Mouse (Mus musculus): ENCODE measurements around the gene Eno1. TPM values are rescaled to one million over a fixed set of nuclear protein-coding genes. Genes with fewer than 3 reads are reported as not detected.

Gene Eno1
- polyA plus RNA-seq, 1 experiment from 2014 or later, result 1,859 TPM

DNA sequence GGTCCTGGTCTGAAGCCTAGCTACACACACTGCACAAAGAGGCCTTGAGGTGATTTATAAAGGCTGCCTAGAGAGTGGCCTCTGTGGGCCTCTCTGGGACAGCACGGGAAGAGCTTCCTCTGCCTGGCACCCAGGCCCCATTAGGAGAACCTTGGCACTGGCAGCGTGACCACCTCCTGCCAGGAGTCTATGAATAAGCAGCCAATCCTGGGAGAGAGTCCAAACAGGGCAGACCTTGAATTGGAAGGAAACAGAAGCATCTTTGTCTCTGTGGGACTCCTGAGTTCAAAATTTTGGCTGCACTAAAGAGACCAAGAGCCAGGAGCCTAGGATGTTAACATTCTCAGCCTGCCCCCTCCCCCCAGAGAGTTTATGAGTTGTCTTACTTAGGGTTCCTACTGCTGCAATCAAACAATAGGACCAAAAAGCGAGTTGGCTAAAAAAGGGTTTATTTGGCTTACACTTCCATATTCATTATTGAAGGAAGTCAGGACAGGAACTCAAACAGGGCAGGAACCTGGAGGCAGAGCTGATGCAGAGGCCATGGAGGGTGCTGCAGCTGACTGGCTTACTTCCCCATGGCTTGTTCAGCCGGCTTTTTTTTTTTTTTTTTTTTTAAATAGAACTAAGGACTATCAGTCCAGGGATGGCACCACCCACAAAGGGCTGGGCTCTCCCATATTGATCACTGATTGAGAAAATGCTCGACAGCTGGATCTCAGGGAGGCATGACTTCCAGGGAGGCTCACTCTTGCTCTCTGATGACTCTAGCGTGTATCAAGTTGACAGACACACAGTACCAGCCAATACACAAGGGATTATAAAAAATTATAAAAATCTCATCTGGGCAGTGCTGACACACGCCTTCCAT lies 9.5 kb upstream of the Eno1 start:
- no peak overlapping the region for H3K9ac ChIP-seq (ENCODE audit: low read length)
- H3K9me3 ChIP-seq (ENCODE audit: control insufficient read depth, low read length), result no peaks in the 10 kb centered on the region
- ATAC-seq (ENCODE audit: insufficient number of reproducible peaks, insufficient read depth, low FRiP score, low read depth), result no peak
- no peak overlapping the region for H3K4me3 ChIP-seq (ENCODE audit: control insufficient read depth in 1 of 2, insufficient read depth in 1 of 2, low read depth in 1 of 2, low read length in 2 of 2)
- 74% methylated on average over 7 of the region's 7 CpGs for WGBS
- peaks cover 26 to 31% of the 10 kb centered on the region in 2 experiments for H3K4me1 ChIP-seq (ENCODE audit: control insufficient read depth in 2 of 2, insufficient read depth in 2 of 2, low read length in 2 of 2)
- no peaks in the 10 kb centered on the region for H3K27me3 ChIP-seq (ENCODE audit: control insufficient read depth, insufficient read depth, low read length)
- H3K27ac ChIP-seq (replicated peaks in 1 of 2; ENCODE audit: control insufficient read depth in 1 of 2, insufficient read depth in 1 of 2, low read depth in 2 of 2, low read length in 2 of 2), result peak overlapping the region; percentile 16 to 51; a peak in 2 of 4 replicates
- H3K36me3 ChIP-seq (ENCODE audit: control insufficient read depth, insufficient read depth, low read length), result no peaks in the 10 kb centered on the region
- no peak overlapping the region for H3K4me2 ChIP-seq (ENCODE audit: low read length)

DNA sequence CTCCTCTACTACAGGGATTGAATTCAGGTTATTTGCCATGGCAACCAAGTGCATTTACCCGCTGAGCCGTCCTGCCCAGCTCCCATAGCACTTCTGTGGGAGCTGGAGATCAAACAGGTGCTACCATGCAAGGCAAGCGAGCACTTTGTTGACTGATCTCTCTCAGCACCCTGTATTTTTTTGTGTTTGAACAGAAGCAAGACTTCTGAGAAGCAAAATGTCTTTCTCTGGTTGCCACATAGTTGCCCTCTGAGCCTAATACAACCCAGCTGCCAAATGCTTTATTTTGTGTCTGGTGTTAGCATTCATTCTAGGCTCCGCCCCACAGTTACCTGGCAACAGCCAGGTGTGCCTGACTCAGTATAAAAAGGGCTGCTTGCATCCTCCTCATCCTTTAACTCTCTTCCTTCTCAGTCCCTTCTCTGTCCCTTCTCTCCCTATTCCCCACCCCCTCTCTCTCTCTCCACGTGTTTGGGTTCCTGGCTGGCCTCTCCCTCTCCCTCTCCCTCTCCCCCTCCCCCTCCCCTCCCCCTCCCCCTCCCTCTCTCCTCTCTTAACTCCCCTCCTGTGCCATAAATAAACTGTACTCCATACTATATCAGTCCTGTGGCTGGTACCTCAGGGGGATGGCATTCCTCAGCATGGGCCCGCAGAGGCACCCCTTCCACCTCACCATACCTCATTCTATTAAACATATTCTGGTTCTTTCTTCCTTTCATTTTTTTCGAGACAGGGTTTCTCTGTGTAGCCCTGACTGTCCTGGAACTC lies 7.8 kb upstream of the Eno1 start:
- Histone ChIP-seq H3K36me3 (ENCODE audit: control insufficient read depth, insufficient read depth, low read length) (no peaks in the 10 kb centered on the region), H3K4me1 (ENCODE audit: control insufficient read depth in 2 of 2, insufficient read depth in 2 of 2, low read length in 2 of 2) (peaks cover 27 to 31% of the 10 kb centered on the region in 2 experiments), H3K4me3 (ENCODE audit: control insufficient read depth in 1 of 2, insufficient read depth in 1 of 2, low read depth in 1 of 2, low read length in 2 of 2) (no peak overlapping the region), H3K9ac (ENCODE audit: low read length) (no peak overlapping the region), H3K4me2 (ENCODE audit: low read length) (no peak overlapping the region), H3K27me3 (ENCODE audit: control insufficient read depth, insufficient read depth, low read length) (no peaks in the 10 kb centered on the region), H3K9me3 (ENCODE audit: control insufficient read depth, low read length) (no peaks in the 10 kb centered on the region), H3K27ac (replicated peaks in 1 of 2; ENCODE audit: control insufficient read depth in 1 of 2, insufficient read depth in 1 of 2, low read depth in 2 of 2, low read length in 2 of 2) (peak overlapping the region; percentile 65 to 69)
- 45% methylated on average over 7 of the region's 7 CpGs for WGBS
- no peak for ATAC-seq (ENCODE audit: insufficient number of reproducible peaks, insufficient read depth, low FRiP score, low read depth)

DNA sequence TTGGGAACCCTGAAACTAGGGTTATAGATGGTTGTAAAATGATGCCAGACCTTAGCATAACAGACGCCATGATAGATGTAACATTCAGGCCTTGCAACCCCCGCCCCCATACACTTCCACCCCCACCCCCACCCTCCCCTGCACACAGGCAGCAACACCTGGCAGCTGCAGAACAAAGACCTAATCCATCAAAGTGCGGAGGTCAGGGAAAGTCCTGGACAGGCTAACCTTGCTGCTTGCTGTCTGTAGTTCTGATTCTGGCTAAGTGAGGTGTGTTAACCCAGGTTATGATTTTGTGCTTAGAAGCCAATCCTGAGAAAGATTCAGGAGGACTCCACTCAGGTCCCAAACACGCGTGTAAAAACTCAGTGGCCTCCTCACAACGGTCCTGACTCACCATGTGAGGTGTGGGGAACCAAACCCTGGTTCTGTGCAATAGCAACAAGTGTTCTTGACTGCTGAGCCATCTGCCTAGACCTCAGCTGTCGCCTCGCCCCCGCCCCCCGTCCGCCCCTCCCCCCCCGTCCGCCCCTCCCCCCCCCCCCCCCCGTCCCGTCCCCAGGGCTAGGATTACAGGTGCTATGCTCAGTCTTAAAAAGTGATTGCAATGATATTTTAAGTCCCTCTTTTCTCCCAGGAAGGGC lies 6.7 kb upstream of the Eno1 start:
- no peak for ATAC-seq (ENCODE audit: insufficient number of reproducible peaks, insufficient read depth, low FRiP score, low read depth)
- no peaks in the 10 kb centered on the region for H3K27me3 ChIP-seq (ENCODE audit: control insufficient read depth, insufficient read depth, low read length)
- H3K4me2 ChIP-seq (ENCODE audit: low read length), result no peak overlapping the region
- 30% methylated on average over 9 of the region's 15 CpGs for WGBS
- no peaks in the 10 kb centered on the region for H3K36me3 ChIP-seq (ENCODE audit: control insufficient read depth, insufficient read depth, low read length)
- no peak overlapping the region for H3K9ac ChIP-seq (ENCODE audit: low read length)
- H3K9me3 ChIP-seq (ENCODE audit: control insufficient read depth, low read length), result no peaks in the 10 kb centered on the region
- H3K27ac ChIP-seq (replicated peaks in 1 of 2; ENCODE audit: control insufficient read depth in 1 of 2, insufficient read depth in 1 of 2, low read depth in 2 of 2, low read length in 2 of 2), result peak overlapping the region in 1 of 2 experiments; percentile 75; a peak in 2 of 4 replicates
- no peak overlapping the region for H3K4me3 ChIP-seq (ENCODE audit: control insufficient read depth in 1 of 2, insufficient read depth in 1 of 2, low read depth in 1 of 2, low read length in 2 of 2)
- peaks cover 30 to 34% of the 10 kb centered on the region in 2 experiments for H3K4me1 ChIP-seq (ENCODE audit: control insufficient read depth in 2 of 2, insufficient read depth in 2 of 2, low read length in 2 of 2)

GRCm38 (mm10) chr4:150230460-150231407 lies 5.8 kb upstream of the Eno1 start:
- ATAC-seq (ENCODE audit: insufficient number of reproducible peaks, insufficient read depth, low FRiP score, low read depth), result no peak
- 10% methylated on average over 21 of the region's 21 CpGs for WGBS
- Histone ChIP-seq H3K27me3 (ENCODE audit: control insufficient read depth, insufficient read depth, low read length) (no peaks in the 10 kb centered on the region), H3K27ac (replicated peaks in 1 of 2; ENCODE audit: control insufficient read depth in 1 of 2, insufficient read depth in 1 of 2, low read depth in 2 of 2, low read length in 2 of 2) (peak overlapping the region; percentile 43 to 75), H3K9ac (ENCODE audit: low read length) (peak overlapping the region; percentile 51), H3K4me2 (ENCODE audit: low read length) (peak overlapping the region; percentile 18), H3K9me3 (ENCODE audit: control insufficient read depth, low read length) (no peaks in the 10 kb centered on the region), H3K4me3 (ENCODE audit: control insufficient read depth in 1 of 2, insufficient read depth in 1 of 2, low read depth in 1 of 2, low read length in 2 of 2) (no peak overlapping the region), H3K4me1 (ENCODE audit: control insufficient read depth in 2 of 2, insufficient read depth in 2 of 2, low read length in 2 of 2) (peaks cover 33 to 40% of the 10 kb centered on the region in 2 experiments), H3K36me3 (ENCODE audit: control insufficient read depth, insufficient read depth, low read length) (no peaks in the 10 kb centered on the region)

- Histone ChIP-seq H3K27ac (replicated peaks in 1 of 2; ENCODE audit: control insufficient read depth in 1 of 2, insufficient read depth in 1 of 2, low read depth in 2 of 2, low read length in 2 of 2) (no peak overlapping the region), H3K9me3 (ENCODE audit: control insufficient read depth, low read length) (no peaks in the 10 kb centered on the region), H3K4me2 (ENCODE audit: low read length) (no peak overlapping the region), H3K9ac (ENCODE audit: low read length) (no peak overlapping the region), H3K27me3 (ENCODE audit: control insufficient read depth, insufficient read depth, low read length) (no peaks in the 10 kb centered on the region), H3K4me3 (ENCODE audit: control insufficient read depth in 1 of 2, insufficient read depth in 1 of 2, low read depth in 1 of 2, low read length in 2 of 2) (no peak overlapping the region), H3K4me1 (ENCODE audit: control insufficient read depth in 2 of 2, insufficient read depth in 2 of 2, low read length in 2 of 2) (peaks cover 30 to 37% of the 10 kb centered on the region in 2 experiments), H3K36me3 (ENCODE audit: control insufficient read depth, insufficient read depth, low read length) (no peaks in the 10 kb centered on the region)
- no peak for ATAC-seq (ENCODE audit: insufficient number of reproducible peaks, insufficient read depth, low FRiP score, low read depth)
- WGBS, result 55% methylated on average over 8 of the region's 8 CpGs
These were observed 4.7 kb upstream of the Eno1 start for GRCm38 (mm10) chr4:150231871-150232270.

- WGBS, result 43% methylated on average over 8 of the region's 8 CpGs
- no peak overlapping the region for H3K4me2 ChIP-seq (ENCODE audit: low read length)
- H3K27ac ChIP-seq (replicated peaks in 1 of 2; ENCODE audit: control insufficient read depth in 1 of 2, insufficient read depth in 1 of 2, low read depth in 2 of 2, low read length in 2 of 2), result peak overlapping the region; percentile 65 to 77
- peaks cover 11% of the 10 kb centered on the region for H3K36me3 ChIP-seq (ENCODE audit: control insufficient read depth, insufficient read depth, low read length)
- 0 out of 2 replicates have a peak overlapping the region, but pooled peaks have one; percentile 12 for H3K9ac ChIP-seq (ENCODE audit: low read length)
- peaks cover 25 to 35% of the 10 kb centered on the region in 2 experiments for H3K4me1 ChIP-seq (ENCODE audit: control insufficient read depth in 2 of 2, insufficient read depth in 2 of 2, low read length in 2 of 2)
- no peak overlapping the region for H3K4me3 ChIP-seq (ENCODE audit: control insufficient read depth in 1 of 2, insufficient read depth in 1 of 2, low read depth in 1 of 2, low read length in 2 of 2)
- H3K9me3 ChIP-seq (ENCODE audit: control insufficient read depth, low read length), result no peaks in the 10 kb centered on the region
- no peaks in the 10 kb centered on the region for H3K27me3 ChIP-seq (ENCODE audit: control insufficient read depth, insufficient read depth, low read length)
- ATAC-seq (ENCODE audit: insufficient number of reproducible peaks, insufficient read depth, low FRiP score, low read depth), result no peak
These were observed 1.8 kb upstream of the Eno1 start for GRCm38 (mm10) chr4:150234599-150235327.

Measured in heart, embryonic 14.5 days (tissue).